Mouse (Mus musculus) intestine, embryonic 14.5 days (tissue): Measurements from ENCODE around the gene Arrdc3. TPM values are rescaled to one million over a fixed set of nuclear protein-coding genes. Genes with fewer than 3 reads are reported as not detected.
A peak's percentile ranks its signal among the peaks of the same experiment; 100 is the strongest.
"Not testable (repeated sequence)": the region's sequence is repeated elsewhere in the genome, so short reads cannot be mapped to it uniquely, and the experiment has no call there.

ENCODE experiments used
- ATAC-seq: fragments of 200-750 bp; cut with Nextera tagmentation; replicated peaks from 2 replicates; pipeline ENCODE4 v1.8.0; 2017; ENCODE audit warnings: low read depth, moderate number of reproducible peaks, moderate TSS enrichment, moderate library complexity; ENCODE audit not compliant: low FRiP score, low TSS enrichment
- DNase-seq: peaks from one replicate; pipeline ENCODE4 v3.0.0-alpha.2; 2018; ENCODE audit warnings: low spot score
- H3K27ac ChIP-seq: fragments of 300-500 bp; sonication (generic); 2 replicates; pipeline ENCODE4 v1.5.1; 2014; ENCODE audit warnings: low read depth, mild to moderate bottlenecking, control low read depth
- H3K27me3 ChIP-seq: fragments of 300-500 bp; sonication (generic); replicated peaks from 2 replicates; pipeline ENCODE4 v1.6.1; 2014; ENCODE audit warnings: low read length, control low read depth; ENCODE audit not compliant: control insufficient read depth, insufficient read depth
- H3K36me3 ChIP-seq: fragments of 300-500 bp; sonication (generic); 2 replicates; pipeline ENCODE4 v1.6.1; 2014; ENCODE audit warnings: low read length, control low read depth; ENCODE audit not compliant: control insufficient read depth, insufficient read depth
- H3K4me1 ChIP-seq: fragments of 300-500 bp; sonication (generic); replicated peaks from 2 replicates; pipeline ENCODE4 v1.6.1; 2014; ENCODE audit warnings: low read length, control low read depth, mixed read lengths; ENCODE audit not compliant: control insufficient read depth, insufficient read depth
- H3K4me2 ChIP-seq: fragments of 300-500 bp; sonication (generic); 2 replicates; pipeline ENCODE4 v1.6.1; 2014; ENCODE audit warnings: low read length
- H3K4me3 ChIP-seq: fragments of 300-500 bp; sonication (generic); 2 replicates; pipeline ENCODE4 v1.5.1; 2014; ENCODE audit warnings: low read depth, low read length, control low read depth, mixed read lengths
- H3K9ac ChIP-seq: fragments of 300-500 bp; sonication (generic); 2 replicates; pipeline ENCODE4 v1.6.1; 2014; ENCODE audit warnings: mild to moderate bottlenecking, low read length
- H3K9me3 ChIP-seq: fragments of 300-500 bp; sonication (generic); 2 replicates; pipeline ENCODE4 v1.6.1; 2016; ENCODE audit warnings: low read length, control low read depth; ENCODE audit not compliant: control insufficient read depth
- WGBS: fragments of 180-500 bp; shearing (Covaris S2); extraction: QIAGEN DNeasy Blood & Tissue Kit; methylation state at CpG from one replicate; pipeline ENCODE4 v1.1.7; 2014; 5-methylcytosine and 5-hydroxymethylcytosine counted together
- polyA plus RNA-seq: library from polyadenylated mRNA; unstranded; fragments of >200 nt; fragmentation: Nextera tagmentation; extraction: Ambion mirVana; gene quantifications from 2 replicates; pipeline ENCODE4 v1.2.1, GENCODE M21; 2014

The Arrdc3 gene
- polyA plus RNA-seq, 1 experiment from 2014 or later, result 59.5 TPM

DNA sequence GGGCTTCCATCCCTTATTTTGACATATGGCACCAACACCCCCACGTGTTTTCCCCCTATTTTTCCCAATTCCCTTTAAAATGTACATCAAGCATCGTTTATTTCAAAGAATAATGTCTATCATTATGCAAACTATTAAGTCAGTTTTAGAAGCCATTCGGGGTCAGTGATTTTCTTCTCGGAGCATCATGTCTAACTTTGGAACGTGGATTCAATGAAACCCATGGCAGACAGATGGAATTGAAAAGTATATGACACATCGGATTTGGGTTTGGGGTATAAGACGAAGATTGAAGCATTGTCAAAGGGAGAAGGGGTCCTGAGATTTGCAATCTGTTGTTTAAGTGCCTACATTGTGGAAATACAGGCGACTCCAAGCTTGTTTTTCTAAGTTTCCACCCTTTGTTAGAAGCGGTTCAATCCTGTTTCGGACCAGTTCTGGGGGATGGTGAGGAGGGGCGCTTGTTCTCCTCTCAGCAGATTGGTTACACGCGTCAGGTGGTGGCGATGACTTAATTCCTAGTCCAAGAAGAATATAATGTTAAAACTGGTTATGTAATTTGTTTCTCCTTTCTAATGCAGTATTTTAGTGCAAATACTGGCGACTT lies 1.3 kb downstream of the Arrdc3 start:
- peak; percentile 30; the same call in 1 of the 2 replicates for ATAC-seq
- peak; percentile 86 for DNase-seq
- 0% methylated on average over 15 of the region's 15 CpGs for WGBS
- peaks cover 8% of the 10 kb centered on the region for H3K4me1 ChIP-seq
- H3K9me3 ChIP-seq, result no peaks in the 10 kb centered on the region
- H3K4me3 ChIP-seq, result peak overlapping the region; percentile 96
- H3K4me2 ChIP-seq, result peak overlapping the region; percentile 63
- H3K36me3 ChIP-seq, result peaks cover 18% of the 10 kb centered on the region
- H3K27me3 ChIP-seq, result no peaks in the 10 kb centered on the region
- peak overlapping the region; percentile 100 for H3K9ac ChIP-seq
- peak overlapping the region; percentile 100 for H3K27ac ChIP-seq

DNA sequence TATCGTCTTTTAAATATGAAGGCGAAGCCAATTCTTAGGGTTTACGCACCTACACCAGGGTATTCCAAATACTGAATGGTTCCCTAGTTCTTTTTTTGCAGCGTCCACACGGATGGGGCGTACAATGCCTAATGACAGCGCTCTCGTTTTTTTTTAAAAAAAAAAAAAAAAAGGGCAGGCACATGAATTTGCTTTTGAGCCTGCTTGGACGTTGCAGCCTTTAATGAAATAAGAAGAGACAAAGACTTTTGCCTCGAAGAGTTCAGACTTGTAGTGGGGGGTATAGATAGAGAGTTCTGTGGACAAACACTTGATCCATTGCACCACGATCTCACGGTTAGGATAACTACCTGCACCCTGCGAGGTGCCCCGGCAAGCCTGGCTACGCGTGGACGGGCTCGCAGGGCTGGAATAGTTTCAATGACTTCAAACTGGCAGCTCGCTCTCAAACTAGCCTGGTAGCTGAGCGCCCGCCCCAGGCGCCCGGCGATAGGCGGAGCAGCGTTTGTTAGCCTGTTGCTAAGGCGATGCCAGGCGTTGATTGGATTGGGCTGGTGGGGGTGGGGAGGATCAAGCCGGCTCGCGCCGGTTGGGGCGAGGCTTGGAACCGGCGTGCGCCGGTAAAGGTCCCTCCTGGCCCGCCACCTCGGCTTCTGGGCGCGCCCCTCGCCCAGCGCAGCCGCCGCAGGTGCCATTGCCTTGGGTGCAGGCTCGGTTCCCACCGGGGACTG lies 2.1 kb downstream of the Arrdc3 start:
- DNase-seq (peak; percentile 96), ATAC-seq (peak; percentile 87)
- H3K36me3 ChIP-seq, result peaks cover 22% of the 10 kb centered on the region
- under 1% methylated on average over 47 of the region's 47 CpGs for WGBS
- peak overlapping the region; percentile 63 for H3K4me2 ChIP-seq
- peak overlapping the region; percentile 100 for H3K27ac ChIP-seq
- H3K9ac ChIP-seq, result peak overlapping the region; percentile 100
- H3K4me3 ChIP-seq, result peak overlapping the region; percentile 96
- no peaks in the 10 kb centered on the region for H3K27me3 ChIP-seq
- H3K9me3 ChIP-seq, result no peaks in the 10 kb centered on the region
- peaks cover 8% of the 10 kb centered on the region for H3K4me1 ChIP-seq

DNA sequence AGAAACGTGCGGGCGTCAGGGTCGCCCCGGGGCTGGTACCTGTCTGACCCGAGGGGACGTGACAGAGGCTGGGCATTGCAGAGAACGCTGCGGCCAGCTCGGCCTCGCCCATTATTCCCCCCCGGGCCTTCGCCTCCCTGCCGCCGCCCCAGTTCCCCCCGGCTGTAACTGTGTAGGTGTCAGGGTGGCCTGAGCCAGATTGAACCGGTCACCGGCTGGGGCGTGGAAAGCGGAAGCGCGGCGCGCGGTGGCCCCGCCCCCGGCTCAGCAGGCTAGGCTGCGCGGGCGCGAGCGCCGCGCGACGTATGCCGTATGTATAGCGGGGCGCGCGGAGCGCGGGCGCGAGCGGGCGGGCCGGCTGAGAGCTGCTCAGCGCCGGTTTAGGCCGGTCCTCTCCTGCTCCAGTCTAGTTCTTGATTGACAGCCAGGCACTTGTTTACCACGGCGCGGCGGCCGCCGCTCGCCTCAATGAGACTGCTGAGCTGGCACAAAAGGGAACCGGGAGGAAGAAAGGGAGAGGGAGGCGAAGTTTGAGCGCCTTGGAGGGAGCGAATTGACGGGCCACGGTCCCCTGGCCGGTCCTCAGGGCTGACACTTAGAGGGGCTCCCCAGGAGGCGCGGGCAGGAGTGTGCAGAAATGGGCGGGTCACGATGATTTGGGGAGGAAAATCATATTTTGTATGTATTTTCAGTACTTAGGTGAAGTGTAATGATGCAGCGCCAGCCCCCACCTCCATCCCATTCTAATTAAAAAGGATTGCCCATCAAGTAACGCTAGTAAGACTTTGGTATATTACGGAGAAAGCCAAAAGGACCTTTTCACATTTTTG lies 2.9 kb downstream of the Arrdc3 start:
- peak; percentile 97 for DNase-seq
- Histone ChIP-seq H3K27ac (peak overlapping the region; percentile 100), H3K9me3 (no peaks in the 10 kb centered on the region), H3K27me3 (no peaks in the 10 kb centered on the region), H3K4me1 (peaks cover 8% of the 10 kb centered on the region), H3K9ac (peak overlapping the region; percentile 100), H3K4me3 (peak overlapping the region; percentile 96), H3K36me3 (peaks cover 30% of the 10 kb centered on the region), H3K4me2 (peak overlapping the region; percentile 63)
- peak; percentile 92 for ATAC-seq
- under 1% methylated on average over 71 of the region's 72 CpGs for WGBS

DNA sequence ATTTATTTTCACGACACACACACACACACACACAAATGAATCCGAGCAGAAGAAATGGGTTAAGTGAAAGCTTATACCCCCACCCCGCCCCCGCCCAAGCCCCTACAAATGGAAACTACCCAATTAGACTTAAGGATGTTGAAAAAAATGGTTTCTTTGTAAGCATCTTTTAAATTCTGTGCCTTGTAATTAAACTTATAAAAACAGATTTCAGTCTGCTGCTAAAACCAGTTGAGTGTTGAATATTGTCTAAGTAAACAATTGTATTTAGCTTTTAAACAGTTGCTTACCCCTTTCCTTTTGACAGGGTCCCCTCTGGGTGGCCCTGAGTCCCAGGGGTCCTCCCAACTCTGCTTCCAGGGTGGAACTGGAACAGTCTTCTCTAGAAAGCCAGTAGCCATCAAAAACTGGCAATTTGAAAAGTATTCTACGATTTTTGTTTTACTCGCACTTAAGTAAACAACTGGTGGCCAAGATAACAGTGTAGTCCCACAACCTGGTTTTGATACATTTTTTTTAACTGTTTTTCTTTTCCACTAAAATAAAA lies 3.6 kb downstream of the Arrdc3 start:
- ATAC-seq (no peak), DNase-seq (peak; percentile 66)
- Histone ChIP-seq H3K4me1 (peaks cover 8% of the 10 kb centered on the region), H3K36me3 (peaks cover 36% of the 10 kb centered on the region), H3K27ac (peak overlapping the region; percentile 100), H3K9me3 (no peaks in the 10 kb centered on the region), H3K27me3 (no peaks in the 10 kb centered on the region), H3K9ac (peak overlapping the region; percentile 100), H3K4me2 (peak overlapping the region; percentile 63), H3K4me3 (peak overlapping the region; percentile 96)
- WGBS, result 7% methylated on average over 6 of the region's 6 CpGs

GRCm38 (mm10) chr13:80887842-80888241 lies 4.7 kb downstream of the Arrdc3 start:
- DNase-seq (no peak), ATAC-seq (no peak)
- Histone ChIP-seq H3K36me3 (peaks cover 46% of the 10 kb centered on the region), H3K9me3 (no peaks in the 10 kb centered on the region), H3K27me3 (no peaks in the 10 kb centered on the region), H3K4me1 (0 out of 2 replicates have a peak, but pooled peaks cover 3% of the 10 kb centered on the region), H3K9ac (no peak overlapping the region), H3K4me2 (no peak overlapping the region), H3K27ac (no peak overlapping the region), H3K4me3 (no peak overlapping the region)
- 47% methylated on average over 2 of the region's 2 CpGs for WGBS

DNA sequence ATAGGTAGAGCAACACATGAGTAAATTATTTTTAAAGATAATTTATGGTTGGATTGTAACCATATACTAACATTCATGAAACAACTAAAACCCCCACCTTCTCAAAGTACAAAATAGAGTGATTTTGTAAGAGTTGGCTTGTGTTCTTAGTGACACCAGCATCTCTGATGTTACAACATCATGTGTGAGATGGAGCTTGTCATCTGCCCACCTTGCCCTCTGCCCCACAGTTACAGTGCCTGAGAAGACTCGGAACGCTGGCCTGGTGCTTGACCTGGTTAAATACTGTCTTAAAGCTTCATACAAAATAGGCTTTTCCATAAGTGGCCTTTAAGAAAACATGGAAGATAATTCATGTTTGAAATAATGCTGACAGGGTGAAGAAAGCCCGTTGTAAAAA lies 11.7 kb downstream of the Arrdc3 start:
- peaks cover 65% of the 10 kb centered on the region for H3K36me3 ChIP-seq
- WGBS, result 94% methylated on average over 3 of the region's 3 CpGs
- not testable (repeated sequence) for ATAC-seq, DNase-seq, H3K27ac ChIP-seq, H3K9me3 ChIP-seq, H3K4me1 ChIP-seq, H3K27me3 ChIP-seq, H3K4me3 ChIP-seq, H3K9ac ChIP-seq, H3K4me2 ChIP-seq

DNA sequence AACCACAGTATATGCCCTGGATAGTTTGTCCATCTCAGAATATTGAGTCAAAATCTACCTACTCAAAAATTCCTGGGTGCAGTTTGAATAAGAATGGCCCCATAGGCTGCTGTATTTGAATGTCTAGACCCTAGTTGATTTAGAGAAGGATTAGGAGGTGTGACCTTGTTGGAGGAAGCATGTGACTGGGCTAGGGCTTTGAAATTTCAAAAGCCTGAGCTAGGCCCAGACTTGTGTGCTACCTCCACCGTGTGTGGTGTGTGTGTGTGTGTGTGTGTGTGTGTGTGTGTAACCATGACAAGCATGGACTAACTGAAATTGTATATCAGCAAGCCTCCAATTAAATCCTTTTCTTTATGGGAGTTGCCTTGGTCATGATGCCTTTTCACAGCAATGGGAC lies 14.2 kb downstream of the Arrdc3 start:
- no peak for ATAC-seq
- 52% methylated on average over 1 of the region's 1 CpGs for WGBS

GRCm38 (mm10) chr13:80898095-80898494 lies 14.9 kb downstream of the Arrdc3 start:
- ATAC-seq, result no peak
- Histone ChIP-seq H3K36me3 (peaks cover 36% of the 10 kb centered on the region), H3K4me2 (no peak overlapping the region), H3K27ac (no peak overlapping the region), H3K4me3 (no peak overlapping the region), H3K9me3 (0 out of 2 replicates have a peak, but pooled peaks cover 4% of the 10 kb centered on the region), H3K9ac (no peak overlapping the region), H3K27me3 (no peaks in the 10 kb centered on the region), H3K4me1 (no peaks in the 10 kb centered on the region)
- no peak for DNase-seq
- WGBS, result 88% methylated on average over 4 of the region's 4 CpGs

More for the DNA sequence above, 14.2 kb downstream of the Arrdc3 start:
- Histone ChIP-seq H3K36me3 (peaks cover 41% of the 10 kb centered on the region), H3K4me1 (no peaks in the 10 kb centered on the region), H3K27ac (no peak overlapping the region), H3K4me2 (no peak overlapping the region), H3K27me3 (no peaks in the 10 kb centered on the region), H3K9me3 (0 out of 2 replicates have a peak, but pooled peaks cover 4% of the 10 kb centered on the region), H3K9ac (no peak overlapping the region), H3K4me3 (no peak overlapping the region)
- DNase-seq, result no peak
